Mouse (Mus musculus) kidney, postnatal 25 days (tissue): ENCODE measurements around the gene Zfp109.
A peak's percentile ranks its signal among the peaks of the same experiment; 100 is the strongest.

Source experiments
- DNase-seq, 2 experiments: peaks; one replicate each; pipeline ENCODE4 v3.0.0; 2021; ENCODE audit warnings: mixed read lengths in 2 of 2

Zfp109 gene

DNA sequence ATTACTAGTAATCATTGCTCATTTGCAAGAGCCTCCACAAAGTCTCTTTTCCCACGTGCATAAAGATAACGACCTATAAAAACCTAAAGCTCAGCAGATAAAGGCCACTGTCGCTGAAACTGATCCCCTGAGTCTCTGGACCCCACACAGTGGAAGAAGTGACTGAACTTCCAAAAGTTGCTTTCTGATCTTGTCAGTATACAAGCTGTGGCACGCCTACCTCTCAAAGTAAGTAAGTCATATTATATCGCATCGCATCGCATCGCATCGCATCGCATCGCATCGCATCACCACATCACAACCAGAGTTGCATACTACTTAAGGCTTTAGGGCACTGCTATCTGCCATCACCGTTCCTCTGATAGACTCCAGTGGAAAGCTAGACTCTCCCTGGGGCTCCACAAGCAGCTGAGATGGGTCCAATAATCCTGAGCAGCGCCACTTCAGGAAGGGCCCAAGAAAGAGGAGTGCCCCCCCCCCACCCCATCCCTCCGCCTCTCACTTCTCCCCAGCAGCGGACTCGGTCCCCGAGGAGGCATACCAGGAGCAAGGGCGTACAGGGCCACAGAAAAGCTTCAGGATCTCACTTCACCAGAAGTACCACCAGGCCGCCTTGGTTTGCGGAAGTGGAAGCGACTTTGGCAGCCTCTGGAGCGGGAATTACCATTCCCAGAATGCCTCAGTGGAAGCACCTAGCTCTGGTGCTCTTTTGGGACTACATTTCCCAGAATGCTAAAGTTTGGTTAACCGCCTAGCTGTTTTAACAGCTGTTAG lies 29.7 kb downstream of the Zfp109 start:
- peak; percentile 76 to 87 for DNase-seq

DNA sequence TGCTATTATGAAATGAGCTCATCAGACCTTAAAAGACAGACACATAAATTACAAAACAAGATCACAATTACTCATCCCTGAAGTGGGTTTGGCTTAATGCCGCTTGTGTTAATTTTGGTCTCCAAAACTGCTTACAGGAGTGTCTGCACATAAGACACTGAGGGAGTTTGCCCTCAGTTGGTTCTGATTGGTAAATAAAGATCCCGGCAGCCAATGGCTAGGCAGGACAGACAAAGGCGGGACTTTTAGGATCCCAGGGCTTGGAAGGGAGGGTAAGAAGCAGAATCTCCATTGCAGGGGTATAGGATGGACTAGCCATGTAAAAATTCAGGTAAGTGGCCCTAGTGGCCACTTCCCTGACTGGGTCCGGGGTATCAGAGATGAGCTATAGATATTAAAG lies 40.4 kb downstream of the Zfp109 start:
- DNase-seq = no peak

DNA sequence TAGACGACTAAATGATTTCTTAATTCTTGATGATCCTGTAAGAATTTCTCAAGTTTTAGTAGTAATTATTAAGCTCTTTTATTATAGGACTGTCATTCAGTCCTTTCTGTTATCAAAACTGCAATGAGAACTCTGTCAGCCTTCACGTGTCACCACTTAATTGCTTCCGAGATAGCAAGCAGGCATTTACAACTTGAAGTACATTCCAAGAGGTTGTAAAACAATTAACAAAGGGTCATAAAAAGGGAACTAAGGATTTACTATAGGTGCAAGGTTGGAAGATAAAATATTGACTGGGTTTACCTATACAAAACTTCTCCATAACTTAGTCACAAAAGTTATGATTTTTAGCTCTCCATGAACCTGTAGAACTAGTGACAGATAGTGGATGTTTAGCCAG lies 44.2 kb downstream of the Zfp109 start:
- DNase-seq = no peak

DNA sequence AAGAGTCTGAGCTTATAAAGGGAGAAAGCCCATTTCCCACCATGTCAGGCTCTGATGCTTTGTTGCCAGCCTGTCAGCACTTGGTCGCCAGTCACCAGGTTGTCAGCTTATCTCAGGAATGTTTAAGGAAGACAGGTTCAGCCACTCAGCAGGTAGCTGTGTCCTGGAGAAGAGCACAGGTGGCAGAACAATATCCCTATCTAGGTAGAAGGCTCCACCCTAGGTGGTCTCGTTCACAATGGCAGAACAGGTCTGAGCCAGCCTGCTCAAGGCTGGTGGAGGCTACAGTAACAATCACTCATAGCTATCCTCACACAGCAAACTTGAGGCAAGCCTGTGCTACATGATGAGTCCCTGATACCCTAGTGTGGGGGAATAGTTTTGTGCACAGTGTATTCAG lies 46.0 kb downstream of the Zfp109 start:
- no peak for DNase-seq

DNA sequence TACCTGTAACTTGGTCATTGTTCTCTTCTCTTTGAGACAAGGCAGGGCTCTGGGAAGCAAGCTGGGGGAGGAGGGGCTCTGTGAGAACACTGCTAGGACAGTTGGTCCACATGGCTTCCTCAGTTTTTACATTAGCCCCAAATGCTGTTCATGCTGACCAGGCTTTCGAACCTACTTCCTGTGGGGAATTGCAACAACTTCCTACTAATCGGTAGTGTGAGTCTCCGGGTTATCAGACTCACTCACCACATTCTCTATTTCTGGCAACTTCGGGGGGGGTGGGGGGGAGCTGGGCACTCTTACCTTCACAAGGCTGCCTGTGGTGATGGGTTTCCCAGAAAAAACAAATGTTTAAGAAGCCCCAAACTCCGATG lies 47.8 kb downstream of the Zfp109 start:
- DNase-seq = no peak

DNA sequence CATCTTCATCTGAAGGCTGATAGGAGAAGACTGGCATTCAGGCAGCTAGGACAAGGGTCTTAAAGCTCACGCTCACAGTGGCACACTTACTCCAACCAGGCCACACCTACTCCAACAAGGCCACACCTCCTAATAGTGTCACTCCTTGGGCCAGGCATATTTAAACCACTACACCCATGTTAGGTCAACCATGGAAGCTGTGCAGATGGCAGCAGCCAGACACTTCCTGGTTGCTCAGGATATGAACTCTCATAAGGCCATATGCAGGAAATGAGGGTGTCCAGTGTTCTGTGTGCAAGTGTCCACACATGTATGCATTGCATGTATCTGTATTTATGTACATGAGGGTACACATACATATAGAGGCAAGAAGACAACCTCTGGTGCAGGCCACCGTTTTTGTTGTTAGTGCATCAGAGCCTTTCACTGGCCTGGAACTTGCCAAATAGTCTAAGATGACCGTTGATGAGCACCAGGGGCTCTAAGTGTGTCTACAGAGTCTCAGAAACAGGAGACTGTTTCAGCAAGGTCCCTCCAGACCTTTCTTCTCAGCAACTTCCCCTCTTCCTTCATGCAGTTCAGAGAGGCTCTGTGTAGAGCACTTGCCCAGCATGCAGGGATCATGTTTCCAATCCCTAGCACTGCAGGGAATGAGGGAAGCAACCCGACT lies 48.3 kb downstream of the Zfp109 start:
- DNase-seq = no peak

DNA sequence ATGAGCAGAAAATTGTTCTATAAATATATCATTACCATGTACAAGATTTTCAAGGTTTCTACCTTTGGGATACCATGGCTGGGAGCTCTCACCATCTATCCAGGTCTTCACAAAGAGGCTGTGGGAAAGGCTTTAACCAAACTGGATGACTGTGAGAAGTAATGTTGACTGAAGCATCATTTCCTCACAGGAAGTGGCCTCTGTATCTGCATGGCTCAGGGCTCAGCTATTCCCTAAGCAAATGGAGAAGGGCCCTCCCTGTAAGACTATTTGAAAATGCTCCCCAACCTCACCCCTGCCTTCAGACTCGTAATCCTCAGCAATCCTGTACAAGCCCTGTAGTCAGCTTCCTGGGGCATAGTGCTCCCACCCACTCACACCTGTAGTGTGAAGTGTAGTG lies 49.7 kb downstream of the Zfp109 start:
- DNase-seq = no peak
